Mouse (Mus musculus): ENCODE data around the gene Sema3e. TPM values are rescaled to one million over a fixed set of nuclear protein-coding genes. Genes with fewer than 3 reads are reported as not detected.

Gene Sema3e
- polyA plus RNA-seq, 1 experiment from 2014 or later: 1.5 TPM

GRCm38 (mm10) chr5:14107365-14107764 lies 82.3 kb downstream of the Sema3e start:
- no peaks in the 10 kb centered on the region for H3K4me1 ChIP-seq (ENCODE audit: control insufficient read depth, insufficient read depth, low read length)
- H3K9me3 ChIP-seq (ENCODE audit: control insufficient read depth, low read length): no peaks in the 10 kb centered on the region
- no peak overlapping the region for H3K27ac ChIP-seq (ENCODE audit: low read length)
- H3K36me3 ChIP-seq (ENCODE audit: control insufficient read depth, insufficient read depth, low read length): no peaks in the 10 kb centered on the region
- H3K4me2 ChIP-seq (ENCODE audit: low read depth, low read length): no peak overlapping the region
- WGBS: 74% methylated on average over 4 of the region's 4 CpGs
- H3K9ac ChIP-seq (ENCODE audit: low read depth, low read length): no peak overlapping the region
- no peaks in the 10 kb centered on the region for H3K27me3 ChIP-seq (replicated peaks; ENCODE audit: control insufficient read depth, insufficient read depth, low read length)
- ATAC-seq: no peak
- no peak overlapping the region for H3K4me3 ChIP-seq (ENCODE audit: low read length)

GRCm38 (mm10) chr5:14109001-14109400 lies 83.9 kb downstream of the Sema3e start:
- no peak for ATAC-seq
- no peak overlapping the region for H3K4me2 ChIP-seq (ENCODE audit: low read depth, low read length)
- WGBS: 85% methylated on average over 4 of the region's 4 CpGs
- no peak overlapping the region for H3K9ac ChIP-seq (ENCODE audit: low read depth, low read length)
- no peaks in the 10 kb centered on the region for H3K27me3 ChIP-seq (replicated peaks; ENCODE audit: control insufficient read depth, insufficient read depth, low read length)
- H3K9me3 ChIP-seq (ENCODE audit: control insufficient read depth, low read length): no peaks in the 10 kb centered on the region
- H3K4me1 ChIP-seq (ENCODE audit: control insufficient read depth, insufficient read depth, low read length): no peaks in the 10 kb centered on the region
- H3K36me3 ChIP-seq (ENCODE audit: control insufficient read depth, insufficient read depth, low read length): no peaks in the 10 kb centered on the region
- H3K27ac ChIP-seq (ENCODE audit: low read length): no peak overlapping the region
- H3K4me3 ChIP-seq (ENCODE audit: low read length): no peak overlapping the region

DNA sequence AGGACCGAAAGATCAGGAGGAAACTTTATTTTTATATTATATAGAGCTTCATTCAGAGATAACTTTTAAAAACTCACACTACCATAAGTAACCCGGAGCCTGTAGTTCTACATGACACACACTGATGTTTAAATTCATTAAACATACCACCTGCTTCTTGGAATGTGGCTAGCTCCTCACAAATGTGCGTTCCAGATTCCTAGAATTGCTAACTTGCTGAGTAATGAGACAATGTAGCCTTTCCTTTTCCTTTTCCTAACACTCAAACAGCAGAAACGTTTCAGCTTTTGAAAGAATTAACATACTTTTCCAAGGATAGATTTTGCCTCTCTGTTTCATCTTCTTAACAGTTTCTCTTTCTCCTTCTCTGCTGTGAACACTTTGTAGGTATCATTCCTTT lies 86.3 kb downstream of the Sema3e start:
- no peak overlapping the region for H3K27ac ChIP-seq (ENCODE audit: low read length)
- 53% methylated on average over 4 of the region's 4 CpGs for WGBS
- H3K9me3 ChIP-seq (ENCODE audit: control insufficient read depth, low read length): no peaks in the 10 kb centered on the region
- no peak overlapping the region for H3K9ac ChIP-seq (ENCODE audit: low read depth, low read length)
- H3K27me3 ChIP-seq (replicated peaks; ENCODE audit: control insufficient read depth, insufficient read depth, low read length): no peaks in the 10 kb centered on the region
- no peaks in the 10 kb centered on the region for H3K4me1 ChIP-seq (ENCODE audit: control insufficient read depth, insufficient read depth, low read length)
- ATAC-seq: no peak
- H3K4me3 ChIP-seq (ENCODE audit: low read length): no peak overlapping the region
- no peaks in the 10 kb centered on the region for H3K36me3 ChIP-seq (ENCODE audit: control insufficient read depth, insufficient read depth, low read length)
- no peak overlapping the region for H3K4me2 ChIP-seq (ENCODE audit: low read depth, low read length)

- no peak overlapping the region for H3K4me2 ChIP-seq (ENCODE audit: low read depth, low read length)
- H3K9ac ChIP-seq (ENCODE audit: low read depth, low read length): no peak overlapping the region
- H3K36me3 ChIP-seq (ENCODE audit: control insufficient read depth, insufficient read depth, low read length): no peaks in the 10 kb centered on the region
- ATAC-seq: no peak
- no peaks in the 10 kb centered on the region for H3K4me1 ChIP-seq (ENCODE audit: control insufficient read depth, insufficient read depth, low read length)
- 87% methylated on average over 5 of the region's 5 CpGs for WGBS
- H3K9me3 ChIP-seq (ENCODE audit: control insufficient read depth, low read length): no peaks in the 10 kb centered on the region
- H3K27ac ChIP-seq (ENCODE audit: low read length): no peak overlapping the region
- no peak overlapping the region for H3K4me3 ChIP-seq (ENCODE audit: low read length)
- H3K27me3 ChIP-seq (replicated peaks; ENCODE audit: control insufficient read depth, insufficient read depth, low read length): no peaks in the 10 kb centered on the region
These were observed 96.8 kb downstream of the Sema3e start for GRCm38 (mm10) chr5:14121902-14122301.

DNA sequence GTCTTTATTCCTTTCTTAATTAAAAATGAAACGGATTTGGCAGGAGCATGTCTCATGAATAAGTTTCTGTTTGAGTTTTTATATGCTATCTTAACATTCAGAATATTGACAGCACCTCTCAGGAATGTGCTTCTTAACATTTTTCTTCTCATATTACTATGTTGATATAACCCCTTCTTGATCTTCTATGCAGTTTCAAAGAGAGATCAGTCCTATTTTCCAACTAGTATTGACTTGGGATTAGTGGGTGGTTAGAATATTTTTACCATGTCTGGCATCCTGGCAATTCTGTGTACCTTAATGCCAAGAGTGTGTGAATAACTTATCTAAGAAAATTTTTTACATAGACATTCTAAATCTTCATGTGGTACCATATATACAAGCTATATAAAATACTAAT lies 101.5 kb downstream of the Sema3e start:
- ATAC-seq: no peak
- H3K4me2 ChIP-seq (ENCODE audit: low read depth, low read length): no peak overlapping the region
- WGBS: 55% methylated on average over 1 of the region's 1 CpGs

DNA sequence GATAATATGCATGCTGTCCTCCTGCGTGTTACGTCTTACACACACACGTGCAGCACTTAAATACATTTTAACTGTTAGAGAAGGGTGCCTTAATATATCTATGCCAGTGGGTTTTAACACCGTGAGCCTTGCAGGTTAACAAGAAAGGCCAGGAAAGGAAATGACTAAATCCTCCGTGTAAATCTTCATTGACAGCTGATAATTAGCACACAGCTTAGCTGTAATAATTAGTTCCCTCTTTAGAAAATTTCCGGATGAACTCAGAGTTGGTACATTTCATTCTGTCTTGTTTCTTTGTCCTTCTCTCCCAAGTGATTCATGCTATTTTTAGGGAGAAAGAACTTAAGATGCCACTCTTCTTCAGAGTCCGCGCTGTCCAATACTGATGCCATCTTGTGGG lies 110.9 kb downstream of the Sema3e start:
- WGBS: 71% methylated on average over 8 of the region's 8 CpGs
- no peak overlapping the region for H3K9ac ChIP-seq (ENCODE audit: low read depth, low read length)
- H3K27ac ChIP-seq (ENCODE audit: low read length): no peak overlapping the region
- H3K9me3 ChIP-seq (ENCODE audit: control insufficient read depth, low read length): no peaks in the 10 kb centered on the region
- no peak overlapping the region for H3K4me3 ChIP-seq (ENCODE audit: low read length)
- no peaks in the 10 kb centered on the region for H3K36me3 ChIP-seq (ENCODE audit: control insufficient read depth, insufficient read depth, low read length)
- no peak overlapping the region for H3K4me2 ChIP-seq (ENCODE audit: low read depth, low read length)
- no peaks in the 10 kb centered on the region for H3K4me1 ChIP-seq (ENCODE audit: control insufficient read depth, insufficient read depth, low read length)
- H3K27me3 ChIP-seq (replicated peaks; ENCODE audit: control insufficient read depth, insufficient read depth, low read length): no peaks in the 10 kb centered on the region
- ATAC-seq: no peak

More for the DNA sequence above, 101.5 kb downstream of the Sema3e start:
- Histone ChIP-seq H3K4me3 (ENCODE audit: low read length) (no peak overlapping the region), H3K9me3 (ENCODE audit: control insufficient read depth, low read length) (no peaks in the 10 kb centered on the region), H3K36me3 (ENCODE audit: control insufficient read depth, insufficient read depth, low read length) (no peaks in the 10 kb centered on the region), H3K9ac (ENCODE audit: low read depth, low read length) (no peak overlapping the region), H3K4me1 (ENCODE audit: control insufficient read depth, insufficient read depth, low read length) (no peaks in the 10 kb centered on the region), H3K27me3 (replicated peaks; ENCODE audit: control insufficient read depth, insufficient read depth, low read length) (no peaks in the 10 kb centered on the region), H3K27ac (ENCODE audit: low read length) (no peak overlapping the region)

- Histone ChIP-seq H3K4me3 (ENCODE audit: low read length) (no peak overlapping the region), H3K9me3 (ENCODE audit: control insufficient read depth, low read length) (no peaks in the 10 kb centered on the region), H3K4me1 (ENCODE audit: control insufficient read depth, insufficient read depth, low read length) (no peaks in the 10 kb centered on the region), H3K27me3 (replicated peaks; ENCODE audit: control insufficient read depth, insufficient read depth, low read length) (no peaks in the 10 kb centered on the region), H3K27ac (ENCODE audit: low read length) (no peak overlapping the region), H3K36me3 (ENCODE audit: control insufficient read depth, insufficient read depth, low read length) (no peaks in the 10 kb centered on the region), H3K9ac (ENCODE audit: low read depth, low read length) (no peak overlapping the region), H3K4me2 (ENCODE audit: low read depth, low read length) (no peak overlapping the region)
- no peak for ATAC-seq
- WGBS: 97% methylated on average over 1 of the region's 1 CpGs
These were observed 113.6 kb downstream of the Sema3e start for GRCm38 (mm10) chr5:14138725-14139124.

- H3K27me3 ChIP-seq (replicated peaks; ENCODE audit: control insufficient read depth, insufficient read depth, low read length): no peaks in the 10 kb centered on the region
- 55% methylated on average over 5 of the region's 5 CpGs for WGBS
- H3K36me3 ChIP-seq (ENCODE audit: control insufficient read depth, insufficient read depth, low read length): no peaks in the 10 kb centered on the region
- H3K4me1 ChIP-seq (ENCODE audit: control insufficient read depth, insufficient read depth, low read length): no peaks in the 10 kb centered on the region
- ATAC-seq: no peak
- no peak overlapping the region for H3K4me2 ChIP-seq (ENCODE audit: low read depth, low read length)
- no peak overlapping the region for H3K4me3 ChIP-seq (ENCODE audit: low read length)
- H3K9me3 ChIP-seq (ENCODE audit: control insufficient read depth, low read length): no peaks in the 10 kb centered on the region
- H3K27ac ChIP-seq (ENCODE audit: low read length): no peak overlapping the region
- H3K9ac ChIP-seq (ENCODE audit: low read depth, low read length): no peak overlapping the region
These were observed 137.5 kb downstream of the Sema3e start for GRCm38 (mm10) chr5:14162579-14162978.

DNA sequence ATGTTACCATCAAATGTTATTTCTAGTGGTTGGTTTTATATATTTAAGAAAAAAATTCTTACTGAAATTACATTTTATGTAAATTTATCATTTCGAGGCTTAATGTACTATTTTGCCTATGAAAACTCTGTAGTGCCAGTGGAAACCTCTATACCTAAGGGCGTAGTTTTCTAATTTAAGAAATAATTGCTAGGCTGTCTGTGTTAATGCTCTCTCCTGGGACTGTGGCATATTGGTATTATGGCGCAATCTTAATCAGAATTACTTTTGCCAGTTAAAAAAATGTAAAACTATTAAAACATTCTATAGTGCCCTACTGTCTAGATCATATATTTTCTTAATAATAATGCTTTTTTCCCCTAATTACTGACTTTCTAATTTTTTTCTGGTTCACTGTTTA lies 138.2 kb downstream of the Sema3e start:
- WGBS: 90% methylated on average over 3 of the region's 3 CpGs
- H3K4me1 ChIP-seq (ENCODE audit: control insufficient read depth, insufficient read depth, low read length): no peaks in the 10 kb centered on the region
- H3K4me3 ChIP-seq (ENCODE audit: low read length): no peak overlapping the region
- ATAC-seq: no peak
- H3K9me3 ChIP-seq (ENCODE audit: control insufficient read depth, low read length): no peaks in the 10 kb centered on the region
- no peaks in the 10 kb centered on the region for H3K36me3 ChIP-seq (ENCODE audit: control insufficient read depth, insufficient read depth, low read length)
- no peak overlapping the region for H3K27ac ChIP-seq (ENCODE audit: low read length)
- H3K27me3 ChIP-seq (replicated peaks; ENCODE audit: control insufficient read depth, insufficient read depth, low read length): no peaks in the 10 kb centered on the region
- no peak overlapping the region for H3K9ac ChIP-seq (ENCODE audit: low read depth, low read length)
- H3K4me2 ChIP-seq (ENCODE audit: low read depth, low read length): no peak overlapping the region

DNA sequence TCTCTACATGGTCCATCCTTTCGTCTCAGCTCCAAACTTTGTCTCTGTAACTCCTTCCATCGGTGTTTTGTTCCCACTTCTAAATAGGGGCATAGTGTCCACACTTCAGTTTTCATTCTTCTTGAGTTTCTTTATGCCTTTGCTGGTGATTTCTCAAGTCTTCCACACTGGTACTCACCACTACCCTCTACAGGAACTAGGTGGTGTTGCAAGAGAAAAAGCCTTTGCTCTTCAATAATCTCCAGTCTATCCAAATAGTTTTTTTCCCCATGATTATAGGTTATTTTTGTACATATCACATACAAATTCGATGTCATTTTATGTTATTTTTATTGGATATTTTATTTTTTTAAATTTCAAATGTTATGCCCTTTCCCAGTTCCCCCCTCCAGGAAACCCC lies 142.7 kb downstream of the Sema3e start:
- no peaks in the 10 kb centered on the region for H3K4me1 ChIP-seq (ENCODE audit: control insufficient read depth, insufficient read depth, low read length)
- H3K4me2 ChIP-seq (ENCODE audit: low read depth, low read length): no peak overlapping the region
- no peaks in the 10 kb centered on the region for H3K36me3 ChIP-seq (ENCODE audit: control insufficient read depth, insufficient read depth, low read length)
- H3K9ac ChIP-seq (ENCODE audit: low read depth, low read length): no peak overlapping the region
- no peaks in the 10 kb centered on the region for H3K27me3 ChIP-seq (replicated peaks; ENCODE audit: control insufficient read depth, insufficient read depth, low read length)
- no peak overlapping the region for H3K27ac ChIP-seq (ENCODE audit: low read length)
- ATAC-seq: no peak
- no peak overlapping the region for H3K4me3 ChIP-seq (ENCODE audit: low read length)
- WGBS: 76% methylated on average over 3 of the region's 3 CpGs
- no peaks in the 10 kb centered on the region for H3K9me3 ChIP-seq (ENCODE audit: control insufficient read depth, low read length)
